Mouse (Mus musculus): ENCODE measurements at regions not wholly inside any gene's neighbourhood (a gene's known extent, or its start where the extent isn't known, plus 50 kb on each side); places are given as distances from the start of the nearest gene placed in this dataset.

GRCm38 (mm10) chr5:90164434-90164833 lies 59.4 kb downstream of the Cox18 start:
- Histone ChIP-seq H3K9ac (replicated peaks) (no peak overlapping the region), H3K4me3 (replicated peaks) (no peak overlapping the region), H3K27ac (replicated peaks) (no peak overlapping the region), H3K4me1 (no peaks in the 10 kb centered on the region), H3K36me3 (no peaks in the 10 kb centered on the region), H3K27me3 (replicated peaks) (no peaks in the 10 kb centered on the region), H3K4me2 (no peak overlapping the region), H3K9me3 (replicated peaks) (no peaks in the 10 kb centered on the region)
- 89% methylated on average over 8 of the region's 8 CpGs for WGBS
- no peak for ATAC-seq (ENCODE audit: low FRiP score)

GRCm38 (mm10) chr5:90163033-90163859 lies 60.6 kb downstream of the Cox18 start:
- H3K27ac ChIP-seq (replicated peaks) = no peak overlapping the region
- WGBS = 83% methylated on average over 18 of the region's 18 CpGs
- H3K9ac ChIP-seq (replicated peaks) = no peak overlapping the region
- H3K27me3 ChIP-seq (replicated peaks) = no peaks in the 10 kb centered on the region
- no peak for ATAC-seq (ENCODE audit: low FRiP score)
- no peak overlapping the region for H3K4me3 ChIP-seq (replicated peaks)
- H3K4me2 ChIP-seq = no peak overlapping the region
- no peaks in the 10 kb centered on the region for H3K36me3 ChIP-seq
- no peaks in the 10 kb centered on the region for H3K9me3 ChIP-seq (replicated peaks)
- H3K4me1 ChIP-seq = no peaks in the 10 kb centered on the region

GRCm38 (mm10) chr5:90160281-90160680 lies 63.5 kb downstream of the Cox18 start:
- Histone ChIP-seq H3K4me1 (no peaks in the 10 kb centered on the region), H3K36me3 (no peaks in the 10 kb centered on the region), H3K4me3 (replicated peaks) (no peak overlapping the region), H3K4me2 (no peak overlapping the region), H3K27ac (replicated peaks) (no peak overlapping the region), H3K9me3 (replicated peaks) (no peaks in the 10 kb centered on the region), H3K27me3 (replicated peaks) (no peaks in the 10 kb centered on the region), H3K9ac (replicated peaks) (no peak overlapping the region)
- WGBS = 60% methylated on average over 4 of the region's 4 CpGs
- no peak for ATAC-seq (ENCODE audit: low FRiP score)

- no peak overlapping the region for H3K27ac ChIP-seq (replicated peaks)
- no peaks in the 10 kb centered on the region for H3K36me3 ChIP-seq
- H3K4me1 ChIP-seq = no peaks in the 10 kb centered on the region
- H3K4me3 ChIP-seq (replicated peaks) = no peak overlapping the region
- no peaks in the 10 kb centered on the region for H3K9me3 ChIP-seq (replicated peaks)
- 95% methylated on average over 4 of the region's 4 CpGs for WGBS
- H3K9ac ChIP-seq (replicated peaks) = no peak overlapping the region
- ATAC-seq (ENCODE audit: low FRiP score) = no peak
- H3K4me2 ChIP-seq = no peak overlapping the region
- no peaks in the 10 kb centered on the region for H3K27me3 ChIP-seq (replicated peaks)
Observed at GRCm38 (mm10) chr5:90156522-90156921, 67.3 kb downstream of the Cox18 start.

- ATAC-seq (ENCODE audit: low FRiP score) = no peak
- Histone ChIP-seq H3K36me3 (no peaks in the 10 kb centered on the region), H3K27ac (replicated peaks) (no peak overlapping the region), H3K4me1 (no peaks in the 10 kb centered on the region), H3K9ac (replicated peaks) (no peak overlapping the region), H3K4me2 (no peak overlapping the region), H3K4me3 (replicated peaks) (no peak overlapping the region), H3K27me3 (replicated peaks) (no peaks in the 10 kb centered on the region), H3K9me3 (replicated peaks) (no peaks in the 10 kb centered on the region)
- 84% methylated on average over 22 of the region's 22 CpGs for WGBS
Observed at GRCm38 (mm10) chr5:90149611-90150532, 73.9 kb downstream of the Cox18 start.

GRCm38 (mm10) chr5:90135971-90136370 lies 87.8 kb downstream of the Cox18 start:
- 89% methylated on average over 7 of the region's 7 CpGs for WGBS
- no peaks in the 10 kb centered on the region for H3K4me1 ChIP-seq
- no peaks in the 10 kb centered on the region for H3K9me3 ChIP-seq (replicated peaks)
- H3K9ac ChIP-seq (replicated peaks) = no peak overlapping the region
- no peaks in the 10 kb centered on the region for H3K27me3 ChIP-seq (replicated peaks)
- H3K36me3 ChIP-seq = no peaks in the 10 kb centered on the region
- no peak for ATAC-seq (ENCODE audit: low FRiP score)
- H3K4me2 ChIP-seq = no peak overlapping the region
- H3K27ac ChIP-seq (replicated peaks) = no peak overlapping the region
- H3K4me3 ChIP-seq (replicated peaks) = no peak overlapping the region

- Histone ChIP-seq H3K27ac (replicated peaks) (no peak overlapping the region), H3K9me3 (replicated peaks) (no peaks in the 10 kb centered on the region), H3K27me3 (replicated peaks) (no peaks in the 10 kb centered on the region), H3K4me3 (replicated peaks) (no peak overlapping the region), H3K9ac (replicated peaks) (no peak overlapping the region), H3K36me3 (no peaks in the 10 kb centered on the region), H3K4me2 (no peak overlapping the region), H3K4me1 (no peaks in the 10 kb centered on the region)
- no peak for ATAC-seq (ENCODE audit: low FRiP score)
- 100% methylated on average over 1 of the region's 1 CpGs for WGBS
Observed at GRCm38 (mm10) chr5:90107036-90107435, 116.8 kb downstream of the Cox18 start.

- no peaks in the 10 kb centered on the region for H3K4me1 ChIP-seq
- H3K9ac ChIP-seq (replicated peaks) = no peak overlapping the region
- WGBS = 70% methylated on average over 7 of the region's 7 CpGs
- no peak overlapping the region for H3K4me3 ChIP-seq (replicated peaks)
- H3K4me2 ChIP-seq = no peak overlapping the region
- H3K27me3 ChIP-seq (replicated peaks) = no peaks in the 10 kb centered on the region
- no peaks in the 10 kb centered on the region for H3K9me3 ChIP-seq (replicated peaks)
- no peaks in the 10 kb centered on the region for H3K36me3 ChIP-seq
- H3K27ac ChIP-seq (replicated peaks) = no peak overlapping the region
- no peak for ATAC-seq (ENCODE audit: low FRiP score)
Observed at GRCm38 (mm10) chr5:90104672-90105071, 119.1 kb downstream of the Cox18 start.

GRCm38 (mm10) chr5:90088541-90088940 lies 135.3 kb downstream of the Cox18 start:
- 86% methylated on average over 7 of the region's 7 CpGs for WGBS
- ATAC-seq (ENCODE audit: low FRiP score) = no peak

GRCm38 (mm10) chr5:90086491-90086890 lies 137.3 kb downstream of the Cox18 start:
- WGBS = 88% methylated on average over 6 of the region's 6 CpGs

More at GRCm38 (mm10) chr5:90088541-90088940, 135.3 kb downstream of the Cox18 start:
- Histone ChIP-seq H3K4me1 (no peaks in the 10 kb centered on the region), H3K36me3 (no peaks in the 10 kb centered on the region), H3K27me3 (replicated peaks) (no peaks in the 10 kb centered on the region), H3K9ac (replicated peaks) (no peak overlapping the region), H3K9me3 (replicated peaks) (no peaks in the 10 kb centered on the region), H3K4me2 (no peak overlapping the region), H3K4me3 (replicated peaks) (no peak overlapping the region), H3K27ac (replicated peaks) (no peak overlapping the region)

GRCm38 (mm10) chr5:90077025-90077536 lies 146.7 kb downstream of the Cox18 start:
- Histone ChIP-seq H3K27me3 (replicated peaks) (no peaks in the 10 kb centered on the region), H3K4me1 (no peaks in the 10 kb centered on the region), H3K9ac (replicated peaks) (no peak overlapping the region), H3K4me3 (replicated peaks) (no peak overlapping the region), H3K4me2 (no peak overlapping the region), H3K9me3 (replicated peaks) (no peaks in the 10 kb centered on the region), H3K27ac (replicated peaks) (no peak overlapping the region), H3K36me3 (no peaks in the 10 kb centered on the region)
- 88% methylated on average over 6 of the region's 6 CpGs for WGBS
- no peak for ATAC-seq (ENCODE audit: low FRiP score)

More at GRCm38 (mm10) chr5:90086491-90086890, 137.3 kb downstream of the Cox18 start:
- H3K9ac ChIP-seq (replicated peaks) = no peak overlapping the region
- no peaks in the 10 kb centered on the region for H3K9me3 ChIP-seq (replicated peaks)
- no peak overlapping the region for H3K4me3 ChIP-seq (replicated peaks)
- H3K27me3 ChIP-seq (replicated peaks) = no peaks in the 10 kb centered on the region
- H3K4me1 ChIP-seq = no peaks in the 10 kb centered on the region
- H3K36me3 ChIP-seq = no peaks in the 10 kb centered on the region
- no peak overlapping the region for H3K27ac ChIP-seq (replicated peaks)
- ATAC-seq (ENCODE audit: low FRiP score) = no peak
- H3K4me2 ChIP-seq = no peak overlapping the region
